Mouse (Mus musculus): ENCODE measurements around the gene Prx. TPM values are rescaled to one million over a fixed set of nuclear protein-coding genes. Genes with fewer than 3 reads are reported as not detected.

Prx gene
- polyA plus RNA-seq, 1 experiment from 2014 or later: 1.3 TPM

Other genes with a start within 250 kb of the Prx start
- gene Numbl, start 240.9 kb upstream of the Prx start, polyA plus RNA-seq (2014; fragmentation: Nextera tagmentation; extraction: Ambion mirVana): 19.1 and 20.1 TPM in 2 replicates
- 11.9 and 13.0 TPM in 2 replicates for gene Ltbp4, start 161.6 kb upstream of the Prx start, polyA plus RNA-seq (2014; fragmentation: Nextera tagmentation; extraction: Ambion mirVana)
- gene Shkbp1, start 143.3 kb upstream of the Prx start, polyA plus RNA-seq (2014; fragmentation: Nextera tagmentation; extraction: Ambion mirVana): 64.3 and 67.6 TPM in 2 replicates
- gene Gm20479, start 141.9 kb upstream of the Prx start, polyA plus RNA-seq (2014; fragmentation: Nextera tagmentation; extraction: Ambion mirVana): not detected in 2 replicates
- 0.19 and 0.28 TPM in 2 replicates for gene Sptbn4, start 51.6 kb upstream of the Prx start, polyA plus RNA-seq (2014; fragmentation: Nextera tagmentation; extraction: Ambion mirVana)
- 34.4 and 38.0 TPM in 2 replicates for gene Blvrb, start 51.3 kb upstream of the Prx start, polyA plus RNA-seq (2014; fragmentation: Nextera tagmentation; extraction: Ambion mirVana)
- gene Sertad3, start 25.6 kb upstream of the Prx start, polyA plus RNA-seq (2014; fragmentation: Nextera tagmentation; extraction: Ambion mirVana): 23.0 and 23.4 TPM in 2 replicates
- 16.3 and 18.2 TPM in 2 replicates for gene Sertad1, start 12.4 kb upstream of the Prx start, polyA plus RNA-seq (2014; fragmentation: Nextera tagmentation; extraction: Ambion mirVana)
- gene Hipk4, start 23.9 kb downstream of the Prx start, polyA plus RNA-seq (2014; fragmentation: Nextera tagmentation; extraction: Ambion mirVana): 0.52 and 0.93 TPM in 2 replicates
- 52.1 and 56.4 TPM in 2 replicates for gene Pld3, start 53.9 kb downstream of the Prx start, polyA plus RNA-seq (2014; fragmentation: Nextera tagmentation; extraction: Ambion mirVana)
- 34.0 and 34.1 TPM in 2 replicates for gene 2310022A10Rik, start 53.9 kb downstream of the Prx start, polyA plus RNA-seq (2014; fragmentation: Nextera tagmentation; extraction: Ambion mirVana)
- gene Akt2, start 92.2 kb downstream of the Prx start, polyA plus RNA-seq (2014; fragmentation: Nextera tagmentation; extraction: Ambion mirVana): 72.3 and 75.2 TPM in 2 replicates
- gene Ttc9b, start 154.6 kb downstream of the Prx start, polyA plus RNA-seq (2014; fragmentation: Nextera tagmentation; extraction: Ambion mirVana): 12.6 and 13.9 TPM in 2 replicates
- 10.3 and 12.5 TPM in 2 replicates for gene Map3k10, start 175.3 kb downstream of the Prx start, polyA plus RNA-seq (2014; fragmentation: Nextera tagmentation; extraction: Ambion mirVana)
- gene Zfp607b, start 190.0 kb downstream of the Prx start, polyA plus RNA-seq (2014; fragmentation: Nextera tagmentation; extraction: Ambion mirVana): 7.8 and 10.3 TPM in 2 replicates
- gene Zfp60, start 232.1 kb downstream of the Prx start, polyA plus RNA-seq (2014; fragmentation: Nextera tagmentation; extraction: Ambion mirVana): 93.9 and 94.3 TPM in 2 replicates